Mouse (Mus musculus) erythroid progenitor cell, adult 5-6 weeks (primary cell): Measurements from ENCODE around the gene Adsl. TPM values are rescaled to one million over a fixed set of nuclear protein-coding genes. Genes with fewer than 3 reads are reported as not detected.

Experiments used
- ATAC-seq: replicated peaks from 2 replicates; pipeline ENCODE4 v1.8.0; 2016; ENCODE audit warnings: moderate number of reproducible peaks, mild to moderate bottlenecking, moderate TSS enrichment, inconsistent platforms; ENCODE audit not compliant: poor library complexity, low FRiP score, severe bottlenecking
- total RNA-seq, 2 experiments: library from RNA; stranded (forward) in 1 of 2; stranded (reverse) in 1 of 2; fragments of 150-400 nt in 1 of 2; fragments of 186-747, 209-891 nt in 1 of 2; gene quantifications; 2 replicates each; pipeline versions ENCODE4 v1.2.3 to v1.2.4; 2015 to 2017; ENCODE audit warnings: low replicate concordance in 2 of 2

Adsl gene
- total RNA-seq, 2 experiments from 2014 or later: 6.3 to 26.6 TPM

DNA sequence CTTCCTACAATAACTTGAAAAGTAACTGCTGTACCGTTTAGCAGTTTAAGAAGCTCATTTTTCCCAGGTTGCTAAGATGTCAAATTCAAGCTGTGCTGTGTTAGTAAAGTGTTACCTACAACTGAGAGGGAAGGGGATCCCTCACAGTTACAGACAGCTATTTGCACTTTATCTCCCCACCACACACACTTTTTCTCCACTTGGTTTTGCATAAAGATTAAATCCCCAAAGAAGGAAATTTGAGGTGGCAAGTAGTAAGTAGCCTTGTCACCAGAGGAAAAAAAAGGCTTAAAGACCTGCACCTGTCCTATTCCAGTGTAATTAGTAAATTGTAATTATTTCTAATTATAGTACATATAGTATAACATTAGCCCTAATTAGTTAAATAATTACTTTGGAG lies 48.8 kb downstream of the Adsl start:
- no peak for ATAC-seq

DNA sequence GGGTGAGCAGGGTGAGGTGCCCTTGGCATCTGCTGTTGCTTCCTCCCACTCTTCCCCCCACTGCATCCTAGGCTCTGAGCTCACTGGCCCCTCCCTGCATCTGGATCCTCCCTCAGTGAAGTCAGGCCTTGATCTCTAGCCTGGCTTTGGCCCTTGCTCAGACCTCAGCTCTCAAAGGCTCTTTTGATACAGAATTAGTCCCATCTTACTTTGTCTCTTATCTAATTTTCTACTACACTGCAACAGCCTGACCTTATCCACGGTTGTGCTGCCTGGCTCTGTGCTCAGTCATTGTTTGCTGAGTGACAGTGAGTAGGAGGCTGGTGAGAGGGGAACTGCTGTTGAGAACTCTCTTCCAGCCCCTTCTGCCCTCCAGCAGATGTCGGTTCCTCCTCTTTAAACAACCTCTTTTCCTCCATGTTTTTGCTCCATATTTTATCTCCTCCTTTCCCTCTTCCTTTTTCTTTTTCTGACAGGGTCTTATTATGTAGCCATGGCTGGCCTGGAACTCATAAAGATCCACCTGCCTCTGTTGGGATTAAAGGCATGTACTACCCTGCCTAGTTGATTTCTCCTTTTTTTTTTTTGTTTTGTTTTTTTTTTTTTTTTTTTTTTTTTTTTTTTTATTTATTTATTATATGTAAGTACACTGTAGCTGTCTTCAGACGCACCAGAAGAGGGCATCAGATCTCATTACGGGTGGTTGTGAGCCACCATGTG lies 52.3 kb downstream of the Adsl start:
- ATAC-seq: 0 out of 2 replicates have a peak, but pooled peaks have one; percentile 12

DNA sequence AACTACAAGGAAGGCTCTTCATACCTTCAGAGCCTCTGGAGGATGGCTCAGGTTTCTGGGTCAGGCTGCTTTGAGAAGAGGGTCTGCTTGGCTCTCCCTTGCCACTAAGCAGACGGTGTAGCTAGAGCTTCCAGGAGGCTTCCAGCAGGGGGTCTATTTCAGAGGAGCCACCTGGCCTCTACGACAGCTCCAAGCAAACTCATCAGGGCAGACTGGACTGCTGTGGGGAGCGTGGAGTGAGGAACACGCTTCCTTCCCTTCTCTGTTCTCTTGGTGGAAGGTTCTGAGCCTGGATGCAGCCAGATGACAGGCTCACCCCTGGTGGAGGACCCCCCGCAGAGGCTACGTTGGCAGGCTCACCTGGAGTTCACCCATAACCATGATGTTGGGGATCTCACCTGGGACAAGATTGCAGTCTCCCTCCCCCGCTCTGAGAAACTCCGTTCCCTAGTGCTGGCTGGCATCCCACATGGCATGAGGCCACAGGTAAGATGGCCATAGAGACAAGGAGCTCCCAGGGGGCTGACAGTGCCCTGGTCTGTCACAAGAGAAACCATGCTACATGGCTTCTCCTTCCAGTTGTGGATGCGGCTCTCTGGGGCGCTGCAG lies 57.9 kb downstream of the Adsl start:
- ATAC-seq: no peak

DNA sequence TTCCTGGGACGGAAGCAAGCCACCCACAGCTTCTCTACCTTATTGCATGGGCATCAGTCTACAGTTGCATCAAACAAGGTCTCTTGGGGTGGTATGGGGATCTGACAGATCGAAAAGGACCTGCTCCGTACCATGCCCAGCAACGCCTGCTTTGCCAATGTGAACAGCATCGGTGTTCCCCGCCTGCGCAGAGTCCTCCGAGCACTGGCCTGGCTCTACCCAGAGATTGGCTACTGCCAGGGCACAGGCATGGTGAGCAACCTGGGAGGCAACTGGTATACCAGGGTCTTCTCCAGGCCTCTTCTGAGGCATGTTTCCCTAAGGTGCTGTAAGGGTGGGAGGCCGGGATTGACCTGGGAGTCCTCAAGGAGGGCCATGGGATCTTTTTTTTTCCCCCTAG lies 59.0 kb downstream of the Adsl start:
- ATAC-seq: no peak

DNA sequence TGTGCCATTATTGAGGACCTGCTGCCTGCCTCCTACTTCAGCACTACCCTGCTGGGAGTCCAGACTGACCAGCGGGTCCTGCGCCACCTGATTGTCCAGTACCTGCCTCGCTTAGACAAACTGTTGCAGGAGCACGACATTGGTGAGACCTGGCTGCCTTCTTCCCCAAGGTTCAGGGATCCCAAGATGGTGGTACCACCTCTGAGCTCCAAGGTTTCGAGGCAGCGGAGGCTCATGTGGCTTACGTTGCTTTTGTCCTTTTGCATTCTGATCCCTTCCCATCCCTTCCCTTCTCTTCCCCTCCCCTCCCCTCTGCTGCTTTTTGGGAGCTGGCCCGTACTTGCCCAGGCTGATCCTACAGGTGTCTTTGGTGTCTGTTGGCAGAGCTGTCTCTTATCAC lies 59.6 kb downstream of the Adsl start:
- ATAC-seq: no peak

DNA sequence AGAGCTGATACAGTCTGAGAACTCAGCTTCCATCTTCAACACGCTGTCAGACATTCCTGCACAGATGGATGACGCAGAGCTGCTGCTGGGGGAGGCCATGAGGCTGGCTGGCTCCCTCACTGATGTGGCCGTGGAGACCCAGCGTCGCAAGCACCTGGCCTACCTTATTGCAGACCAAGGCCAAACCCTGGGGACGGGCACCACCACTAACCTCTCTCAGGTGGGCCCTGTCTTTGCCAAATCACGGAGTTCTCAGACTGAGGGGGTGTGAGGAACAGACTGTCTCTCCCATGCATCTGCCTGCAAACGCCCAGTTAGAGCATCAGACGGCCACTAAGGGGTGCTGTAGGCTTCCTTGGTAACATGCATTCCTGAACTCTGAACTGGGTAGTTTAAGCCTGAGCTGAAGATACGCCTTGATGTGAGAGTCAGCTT lies 60.4 kb downstream of the Adsl start:
- no peak for ATAC-seq

DNA sequence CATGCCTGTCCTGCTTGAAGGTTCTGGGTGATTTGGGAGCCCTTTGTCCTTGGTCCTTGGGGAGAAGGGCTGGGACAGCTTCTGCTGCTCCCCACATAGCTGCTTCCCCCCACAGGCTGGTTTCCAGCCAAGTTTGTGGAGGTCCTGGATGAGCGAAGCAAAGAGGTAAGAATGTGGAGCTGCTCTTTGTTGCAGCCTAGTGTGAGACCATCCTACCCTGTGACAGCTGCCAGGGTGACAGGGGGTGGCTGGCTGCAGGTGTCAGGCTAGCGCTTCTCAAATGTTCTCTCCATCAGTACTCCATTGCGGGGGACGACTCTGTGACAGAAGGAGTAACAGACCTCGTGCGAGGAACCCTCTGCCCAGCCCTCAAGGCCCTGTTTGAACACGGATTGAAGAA lies 61.8 kb downstream of the Adsl start:
- no peak for ATAC-seq

DNA sequence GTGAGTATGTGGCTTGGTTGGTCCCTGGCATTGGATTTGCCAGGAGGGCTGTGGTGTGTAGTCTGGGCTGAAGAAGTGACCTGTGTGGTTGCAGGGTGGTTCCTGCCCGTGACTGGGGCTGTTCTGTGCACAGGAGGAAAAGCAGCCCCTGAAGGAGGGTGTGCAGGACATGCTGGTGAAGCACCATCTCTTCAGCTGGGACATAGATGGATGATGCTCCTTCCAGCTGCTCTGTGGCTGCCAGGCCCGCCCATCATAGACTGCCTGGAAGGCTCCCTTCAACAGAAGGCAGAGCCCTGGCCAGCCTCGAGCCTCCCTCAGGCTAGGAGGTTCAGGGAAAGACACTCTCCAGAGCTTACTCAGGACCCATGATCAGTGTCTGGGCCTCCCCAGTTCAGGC lies 63.2 kb downstream of the Adsl start:
- ATAC-seq: no peak

DNA sequence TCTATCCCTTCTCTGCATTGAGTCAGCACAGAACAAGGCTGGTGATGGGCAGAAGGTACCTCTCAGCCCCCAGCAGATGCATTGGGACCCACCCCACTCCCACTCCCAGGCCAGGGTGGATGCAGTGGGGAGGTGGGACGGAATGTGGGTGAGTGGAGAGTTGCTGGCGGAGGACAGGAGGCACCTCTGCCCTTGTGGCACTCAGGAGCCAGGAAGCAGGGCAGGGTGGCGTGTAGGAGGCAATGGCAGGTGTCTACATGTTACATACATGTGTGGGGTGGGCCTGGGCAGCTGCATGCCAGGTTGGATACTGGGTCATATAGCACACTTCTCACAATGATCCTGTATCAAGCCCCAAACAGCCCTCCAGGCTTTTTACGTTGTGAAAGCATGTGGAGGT lies 64.1 kb downstream of the Adsl start:
- ATAC-seq: no peak

DNA sequence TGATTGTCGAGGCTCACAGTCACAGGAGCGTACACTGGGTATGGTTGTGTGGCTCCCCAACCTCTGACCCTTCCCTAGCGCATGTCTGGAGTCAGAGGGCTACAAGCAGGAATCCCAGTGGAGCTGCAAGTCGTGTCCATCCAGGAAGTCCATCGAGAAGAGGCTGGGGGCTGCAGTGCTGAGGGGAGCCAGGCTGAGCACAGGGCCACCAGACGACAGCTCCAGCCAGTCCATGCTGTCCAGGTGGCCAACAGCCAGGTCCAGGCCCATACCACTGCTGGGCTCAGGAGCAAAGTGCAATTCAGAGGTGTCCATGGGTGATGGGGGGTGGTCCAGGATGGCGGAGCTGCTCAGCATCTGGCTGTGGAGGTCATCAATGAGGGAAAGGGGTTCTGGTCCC lies 64.9 kb downstream of the Adsl start:
- no peak for ATAC-seq

DNA sequence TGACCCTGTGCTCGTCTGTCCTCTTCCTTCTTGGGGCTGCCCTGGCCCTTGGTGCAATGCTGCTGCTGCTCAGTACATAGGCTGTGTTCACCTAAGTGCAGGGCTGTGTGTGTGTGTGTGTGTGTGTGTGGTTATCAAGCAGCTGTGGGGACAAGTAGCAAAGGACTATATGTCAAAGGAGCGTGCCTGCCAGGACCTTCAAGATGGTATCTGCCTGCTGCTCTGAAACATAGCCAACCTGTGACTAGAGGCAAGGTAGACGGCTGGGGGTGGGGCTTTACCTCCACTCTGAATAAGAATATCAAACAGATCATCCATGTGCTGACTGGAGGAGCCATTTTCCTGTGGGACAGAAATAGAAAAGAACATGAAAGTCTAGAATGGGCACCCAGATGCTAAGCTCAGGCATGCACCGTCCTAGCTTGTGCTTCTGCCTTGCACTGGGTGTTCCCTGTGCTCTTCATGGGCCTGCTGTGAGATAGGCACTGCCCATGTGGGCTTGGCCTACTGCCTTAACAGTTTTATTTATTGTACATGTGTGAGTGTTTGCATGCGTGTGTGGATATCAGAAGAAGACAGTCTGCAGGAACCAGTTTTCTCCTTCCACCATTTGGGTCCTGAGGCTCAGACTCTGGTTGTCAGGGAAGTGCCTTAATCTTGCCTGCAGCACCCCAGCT lies 66.9 kb downstream of the Adsl start:
- no peak for ATAC-seq

DNA sequence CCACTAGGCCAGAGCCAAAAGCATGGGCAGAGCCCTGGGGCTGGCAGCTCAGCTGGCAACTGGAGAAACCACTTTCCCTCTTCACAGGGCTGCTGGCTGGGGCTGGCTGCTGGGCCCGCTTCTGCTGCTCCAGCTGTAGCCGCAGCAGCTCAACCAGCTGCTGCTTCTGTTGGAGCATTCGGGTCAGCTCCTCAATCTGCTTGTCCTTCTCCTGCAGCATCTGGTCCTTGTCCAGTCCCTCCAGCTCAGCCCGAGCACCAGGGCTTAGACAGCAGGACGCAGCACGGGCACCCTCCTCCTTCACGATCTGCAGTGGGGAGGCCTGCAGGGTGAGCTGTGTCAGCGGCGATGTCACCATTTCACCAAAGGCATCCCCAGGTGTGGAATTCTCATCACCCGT lies 68.2 kb downstream of the Adsl start:
- no peak for ATAC-seq

DNA sequence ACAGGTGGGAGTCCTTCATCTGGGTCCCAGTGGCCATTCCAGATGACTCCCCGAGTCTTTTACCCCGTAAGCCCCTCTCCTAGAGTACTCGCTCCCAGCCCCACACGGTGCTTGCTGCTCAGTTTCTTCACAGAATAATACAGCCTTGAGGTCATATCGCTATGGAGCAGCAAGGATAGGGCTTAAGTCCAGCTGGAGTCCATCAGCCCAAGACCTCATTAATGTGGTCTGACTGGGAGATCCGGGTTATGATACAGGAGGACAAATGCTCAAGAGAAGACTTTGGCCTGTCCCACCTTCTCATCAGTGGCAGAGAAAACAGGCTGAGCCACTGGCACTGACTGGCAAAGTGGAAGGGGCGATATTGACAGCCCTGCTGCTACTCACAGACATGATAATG lies 69.0 kb downstream of the Adsl start:
- no peak for ATAC-seq

Other genes starting within 250 kb of the Adsl start
- 113 and 187 TPM in 2 replicates for gene Tnrc6b, start 237.2 kb upstream of the Adsl start, total RNA-seq (2015; ENCODE audit: low replicate concordance)
- gene Tnrc6b, start 237.2 kb upstream of the Adsl start, total RNA-seq (2017; ENCODE audit: low replicate concordance): 141 and 357 TPM in 2 replicates
- 10.5 TPM in 1 of 2 replicates, not detected in the other for gene Sgsm3, start 29.3 kb downstream of the Adsl start, total RNA-seq (2015; ENCODE audit: low replicate concordance)
- gene Sgsm3, start 29.3 kb downstream of the Adsl start, total RNA-seq (2017; ENCODE audit: low replicate concordance): 14.2 and 16.1 TPM in 2 replicates
- 11.5 and 14.3 TPM in 2 replicates for gene Mrtfa, start 242.3 kb downstream of the Adsl start, total RNA-seq (2015; ENCODE audit: low replicate concordance)
- 3.5 and 9.0 TPM in 2 replicates for gene Mrtfa, start 242.3 kb downstream of the Adsl start, total RNA-seq (2017; ENCODE audit: low replicate concordance)